Mouse (Mus musculus) megakaryocyte, embryonic 14.5 days (primary cell): ENCODE measurements around the gene Epb41. TPM values are rescaled to one million over a fixed set of nuclear protein-coding genes. Genes with fewer than 3 reads are reported as not detected.

ENCODE experiments used
- H3K27me3 ChIP-seq: replicated peaks from 2 replicates; pipeline ENCODE3; 2012; ENCODE audit warnings: inconsistent platforms
- H3K36me3 ChIP-seq: replicated peaks from 2 replicates; pipeline ENCODE3; 2012; ENCODE audit warnings: low read length, inconsistent platforms, mixed read lengths
- H3K4me1 ChIP-seq: 2 replicates; pipeline ENCODE4 v1.6.1; 2012; ENCODE audit warnings: inconsistent platforms
- H3K4me3 ChIP-seq: replicated peaks from 2 replicates; pipeline ENCODE3; 2012; ENCODE audit warnings: moderate library complexity, mild to moderate bottlenecking, inconsistent platforms
- H3K9me3 ChIP-seq: 2 replicates; pipeline ENCODE4 v1.6.1; 2012; ENCODE audit warnings: inconsistent platforms
- FLI1 ChIP-seq: IDR thresholded peaks from 2 replicates; pipeline ENCODE4 v1.6.1; 2012; ENCODE audit warnings: low read length, inconsistent platforms, mixed read lengths
- GATA1 ChIP-seq: IDR thresholded peaks from 3 replicates; pipeline ENCODE4 v1.6.1; 2012; ENCODE audit warnings: mixed read lengths, low read length, inconsistent platforms, borderline replicate concordance
- polyA plus RNA-seq: library from polyadenylated mRNA; stranded (reverse); fragments of >175 nt; gene quantifications from 2 replicates; pipeline ENCODE4 v1.2.3, GENCODE M21; 2012; ENCODE audit warnings: low replicate concordance; ENCODE audit not compliant: insufficient read depth

Epb41 gene
- polyA plus RNA-seq, 1 experiment, result 122 TPM

GRCm38 (mm10) chr4:131939459-131939858 is 135.7 kb downstream of the Epb41 start:
- no peaks in the 10 kb centered on the region for H3K27me3 ChIP-seq
- H3K36me3 ChIP-seq, result peaks cover 99% of the 10 kb centered on the region
- no peaks in the 10 kb centered on the region for H3K9me3 ChIP-seq
- H3K4me3 ChIP-seq, result no peak overlapping the region
- H3K4me1 ChIP-seq, result peaks cover 17% of the 10 kb centered on the region
- TF ChIP-seq FLI1 (no peak), GATA1 (no peak)

- H3K9me3 ChIP-seq, result no peaks in the 10 kb centered on the region
- TF ChIP-seq FLI1 (no peak), GATA1 (no peak)
These were observed 146.0 kb downstream of the Epb41 start for GRCm38 (mm10) chr4:131929146-131929545.

GRCm38 (mm10) chr4:131924096-131924810 is 150.9 kb downstream of the Epb41 start:
- no peak for TF ChIP-seq GATA1
- TF ChIP-seq FLI1, result no peak
- H3K27me3 ChIP-seq, result peaks cover 53% of the 10 kb centered on the region
- peaks cover 57% of the 10 kb centered on the region for H3K4me1 ChIP-seq
- H3K36me3 ChIP-seq, result peaks cover 92% of the 10 kb centered on the region
- H3K9me3 ChIP-seq, result 0 out of 2 replicates have a peak, but pooled peaks cover 6% of the 10 kb centered on the region
- no peak overlapping the region for H3K4me3 ChIP-seq

More at GRCm38 (mm10) chr4:131929146-131929545, 146.0 kb downstream of the Epb41 start:
- Histone ChIP-seq H3K36me3 (peaks cover 99% of the 10 kb centered on the region), H3K4me1 (peaks cover 63% of the 10 kb centered on the region), H3K27me3 (peaks cover 8% of the 10 kb centered on the region), H3K4me3 (no peak overlapping the region)

DNA sequence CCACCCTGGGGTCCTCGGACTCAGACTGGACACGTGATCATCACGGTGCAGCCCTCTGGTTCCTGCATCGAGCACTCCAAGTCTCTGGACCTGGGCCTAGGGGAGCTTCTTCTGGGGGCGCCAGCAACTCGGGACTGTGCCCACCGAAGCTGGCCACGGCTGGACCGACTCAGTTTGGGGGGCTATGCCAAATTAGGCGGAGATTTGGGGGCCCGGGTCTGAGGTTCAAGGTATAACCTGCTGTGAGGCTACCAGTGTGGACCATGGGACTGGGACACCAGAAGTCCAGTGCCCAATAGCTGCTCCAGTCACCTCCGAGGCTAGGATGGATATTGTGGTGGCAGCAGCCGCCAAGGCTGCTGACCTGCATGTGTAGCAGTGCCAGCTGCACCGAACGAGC is 152.7 kb downstream of the Epb41 start:
- Histone ChIP-seq H3K27me3 (peaks cover 68% of the 10 kb centered on the region), H3K4me1 (peaks cover 57% of the 10 kb centered on the region), H3K4me3 (peak overlapping the region; percentile 85), H3K36me3 (peaks cover 82% of the 10 kb centered on the region), H3K9me3 (0 out of 2 replicates have a peak, but pooled peaks cover 6% of the 10 kb centered on the region)
- TF ChIP-seq FLI1 (no peak), GATA1 (no peak)

DNA sequence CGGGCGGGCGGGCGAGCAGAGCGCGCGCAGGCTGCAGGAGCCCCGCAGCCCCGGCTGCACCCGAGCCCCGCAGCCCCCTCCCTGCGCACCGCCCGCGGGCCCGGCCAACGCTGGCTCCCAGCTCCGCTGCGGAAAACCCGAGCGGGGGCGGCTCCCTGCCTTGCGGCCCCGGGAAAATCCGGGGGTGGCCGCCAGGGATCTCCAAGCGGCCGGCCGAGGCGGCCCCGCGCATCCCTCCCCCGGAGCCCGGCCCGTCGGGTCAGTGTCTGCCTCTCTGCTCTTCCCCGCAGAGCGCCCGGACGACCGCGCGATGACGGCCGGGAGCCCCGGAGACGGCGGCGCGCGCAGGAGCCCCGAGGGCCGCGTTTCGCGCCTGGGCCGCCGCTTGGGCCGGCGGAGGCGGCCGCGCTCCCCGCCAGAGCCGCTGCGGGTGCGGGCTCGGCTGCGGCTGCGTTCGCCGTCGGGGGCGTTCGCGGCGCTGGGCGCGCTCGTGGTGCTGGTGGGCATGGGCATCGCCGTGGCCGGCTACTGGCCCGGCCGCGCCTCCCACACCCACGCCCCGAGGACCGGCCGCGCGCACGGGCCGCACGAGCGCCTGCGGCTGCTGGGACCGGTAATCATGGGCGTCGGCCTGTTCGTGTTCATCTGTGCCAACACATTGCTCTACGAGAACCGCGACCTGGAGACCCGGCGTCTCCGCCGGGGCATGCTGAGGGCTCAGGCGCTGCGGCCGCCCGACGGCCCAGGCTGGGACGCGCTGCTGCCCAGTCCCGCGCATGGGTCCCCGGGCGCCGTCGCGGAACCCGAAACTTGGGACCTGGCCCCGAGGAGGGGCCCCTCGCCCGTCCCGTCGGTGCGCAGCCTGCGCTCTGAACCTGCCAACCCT is 153.4 kb downstream of the Epb41 start, which contains the start of gene Tmem200b:
Gene Tmem200b, plus strand, starts transcription at position 311 of the 886 bp plus-strand sequence.
- H3K4me3 ChIP-seq, result peak within 1 kb of the TSS; percentile 85
- TF ChIP-seq GATA1 (no peak), FLI1 (no peak)
- peaks cover 75% of the 10 kb centered on the region for H3K27me3 ChIP-seq
- H3K9me3 ChIP-seq, result 0 out of 2 replicates have a peak, but pooled peaks cover 6% of the 10 kb centered on the region
- H3K36me3 ChIP-seq, result peaks cover 75% of the 10 kb centered on the region
- peaks cover 61% of the 10 kb centered on the region for H3K4me1 ChIP-seq

- TF ChIP-seq GATA1 (no peak), FLI1 (no peak)
- Histone ChIP-seq H3K4me3 (peak overlapping the region; percentile 65), H3K27me3 (peaks cover 84% of the 10 kb centered on the region), H3K36me3 (peaks cover 66% of the 10 kb centered on the region), H3K9me3 (0 out of 2 replicates have a peak, but pooled peaks cover 6% of the 10 kb centered on the region), H3K4me1 (peaks cover 71% of the 10 kb centered on the region)
These were observed 154.3 kb downstream of the Epb41 start for GRCm38 (mm10) chr4:131920595-131921351.

- H3K4me1 ChIP-seq, result peaks cover 74% of the 10 kb centered on the region
These were observed 155.0 kb downstream of the Epb41 start for GRCm38 (mm10) chr4:131920141-131920594.

DNA sequence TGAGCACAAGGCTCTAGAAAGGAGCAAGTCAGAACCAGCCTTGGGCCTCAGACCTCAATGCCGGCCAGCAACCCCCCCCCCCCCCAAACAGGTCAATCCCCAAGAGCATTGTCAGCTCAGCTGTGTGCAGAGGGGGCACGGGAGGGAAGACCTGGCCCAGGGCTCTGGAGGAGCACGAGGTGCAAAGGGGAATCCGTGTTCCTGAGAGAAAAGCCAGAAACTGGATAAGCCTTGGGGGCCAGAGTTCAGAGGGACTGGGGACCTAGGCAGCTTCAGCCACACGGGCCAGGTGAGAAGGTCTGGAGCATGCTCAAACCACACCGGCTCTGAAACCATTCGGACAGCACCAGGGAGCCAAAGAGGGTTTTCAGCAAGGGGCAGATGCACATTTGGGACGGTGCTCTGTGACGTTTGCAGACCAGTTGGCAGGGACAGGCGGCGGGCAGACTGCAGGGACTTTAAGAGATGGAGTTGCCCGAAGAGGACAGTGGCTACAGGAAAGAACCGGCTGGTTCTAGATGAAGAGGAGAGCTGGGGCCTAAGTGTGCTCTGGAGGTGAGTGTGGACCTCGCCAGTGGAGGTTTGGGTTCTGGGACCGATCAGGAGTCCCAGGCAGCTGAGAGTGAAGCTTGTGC is 155.5 kb downstream of the Epb41 start:
- H3K4me3 ChIP-seq, result no peak overlapping the region
- peaks cover 74% of the 10 kb centered on the region for H3K4me1 ChIP-seq
- no peak for TF ChIP-seq GATA1
- no peak for TF ChIP-seq FLI1
- H3K27me3 ChIP-seq, result peaks cover 90% of the 10 kb centered on the region
- peaks cover 54% of the 10 kb centered on the region for H3K36me3 ChIP-seq
- H3K9me3 ChIP-seq, result 0 out of 2 replicates have a peak, but pooled peaks cover 6% of the 10 kb centered on the region

More at GRCm38 (mm10) chr4:131920141-131920594, 155.0 kb downstream of the Epb41 start:
- Histone ChIP-seq H3K27me3 (peaks cover 89% of the 10 kb centered on the region), H3K9me3 (0 out of 2 replicates have a peak, but pooled peaks cover 6% of the 10 kb centered on the region), H3K4me3 (no peak overlapping the region), H3K36me3 (peaks cover 60% of the 10 kb centered on the region)
- TF ChIP-seq FLI1 (no peak), GATA1 (no peak)
